Comparison of ENCODE assay signal across 18 mouse cellular contexts in the genomic region with DNA sequence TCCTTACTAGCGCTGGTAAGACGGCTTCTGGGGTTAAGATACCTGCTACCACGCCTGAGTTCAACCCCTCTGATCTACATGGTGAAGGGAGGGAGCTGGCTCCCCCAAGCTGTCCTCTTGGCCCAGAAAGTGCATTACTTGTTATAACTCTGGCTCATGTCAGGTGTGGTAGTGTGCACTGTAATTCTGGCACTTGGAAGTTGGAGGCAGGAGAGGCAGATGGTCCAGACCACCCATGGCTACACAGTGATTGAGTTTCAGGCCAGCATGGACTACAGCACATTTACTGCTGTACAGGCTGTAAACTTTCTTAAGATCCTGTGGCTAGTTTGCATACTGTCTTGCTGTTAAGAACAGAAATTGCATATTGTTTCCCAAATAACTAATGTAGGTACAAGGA.
DNase-seq lines count a peak whose midpoint lies in the region; ATAC-seq and TF ChIP-seq lines count a peak whose summit lies in the region.
"Had no signal": no experiment of that assay in that cellular context is flagged by ENCODE, and none has a peak within 500 bp of the region (broad histone marks: within the 10 kb centered on the region; RNA-seq: fewer than 3 reads in every experiment).

No protein-coding gene starts in this region.

- H3K4me1 ChIP-seq in hindbrain, postnatal 0 days (ENCODE audit: insufficient read depth, low read length), result no peaks in the 10 kb centered on the region
- no peaks in the 10 kb centered on the region for H3K4me1 ChIP-seq in midbrain, embryonic 11.5 days (ENCODE audit: control insufficient read depth, insufficient read depth, low read length)
- H3K4me1 ChIP-seq: embryonic facial prominence, embryonic 10.5 days; forebrain, embryonic 10.5 days; forebrain, embryonic 15.5 days; heart, embryonic 15.5 days; hindbrain, embryonic 13.5 days; intestine, embryonic 15.5 days had no signal

- H3K4me2 ChIP-seq in hindbrain, postnatal 0 days (ENCODE audit: low read depth, low read length), result no peak overlapping the region
- H3K4me2 ChIP-seq in midbrain, embryonic 11.5 days, result no peak overlapping the region
- H3K4me2 ChIP-seq: forebrain, embryonic 15.5 days; heart, embryonic 11.5 days; heart, embryonic 15.5 days; hindbrain, embryonic 13.5 days; intestine, embryonic 15.5 days had no signal

- H3K9ac ChIP-seq in hindbrain, postnatal 0 days (replicated peaks; ENCODE audit: low read length), result no peak overlapping the region
- H3K9ac ChIP-seq in midbrain, embryonic 11.5 days (ENCODE audit: low read length), result no peak overlapping the region
- H3K9ac ChIP-seq: forebrain, embryonic 15.5 days; heart, embryonic 15.5 days; hindbrain, embryonic 13.5 days; intestine, embryonic 15.5 days had no signal

- no peak for ATAC-seq in hindbrain, postnatal 0 days
- no peak for ATAC-seq in erythroid progenitor cell, adult 5-6 weeks (replicated peaks; ENCODE audit: low FRiP score, poor library complexity, severe bottlenecking)
- no peak for ATAC-seq in midbrain, embryonic 11.5 days (ENCODE audit: low FRiP score)
- ATAC-seq: forebrain, embryonic 15.5 days; intestine, embryonic 15.5 days had no signal

- H3K27ac ChIP-seq in hindbrain, postnatal 0 days, result no peak overlapping the region
- H3K27ac ChIP-seq in midbrain, embryonic 11.5 days (ENCODE audit: low read depth, low read length), result no peak overlapping the region
- H3K27ac ChIP-seq: embryonic facial prominence, embryonic 10.5 days; forebrain, embryonic 10.5 days; forebrain, embryonic 15.5 days; heart, adult 2 months; heart, embryonic 15.5 days; hindbrain, embryonic 13.5 days; intestine, embryonic 15.5 days had no signal

- TF ChIP-seq CTCF in hindbrain, postnatal 0 days (IDR thresholded peaks at IDR 0.05; ENCODE audit: low read depth), result no peak

- no peaks in the 10 kb centered on the region for H3K9me3 ChIP-seq in hindbrain, postnatal 0 days (ENCODE audit: low read length)
- no peaks in the 10 kb centered on the region for H3K9me3 ChIP-seq in midbrain, embryonic 11.5 days (ENCODE audit: control insufficient read depth, low read length)
- H3K9me3 ChIP-seq: embryonic facial prominence, embryonic 10.5 days; forebrain, embryonic 10.5 days; forebrain, embryonic 15.5 days; heart, embryonic 15.5 days; hindbrain, embryonic 13.5 days; intestine, embryonic 15.5 days had no signal

- H3K36me3 ChIP-seq in hindbrain, postnatal 0 days (ENCODE audit: insufficient read depth, low read length), result no peaks in the 10 kb centered on the region
- no peaks in the 10 kb centered on the region for H3K36me3 ChIP-seq in midbrain, embryonic 11.5 days (ENCODE audit: control insufficient read depth, insufficient read depth, low read length)
- H3K36me3 ChIP-seq: embryonic facial prominence, embryonic 10.5 days; forebrain, embryonic 10.5 days; forebrain, embryonic 15.5 days; heart, embryonic 15.5 days; hindbrain, embryonic 13.5 days; intestine, embryonic 15.5 days had no signal

- H3K4me3 ChIP-seq in hindbrain, postnatal 0 days (ENCODE audit: low read length), result no peak overlapping the region
- H3K4me3 ChIP-seq in midbrain, embryonic 11.5 days (ENCODE audit: low read depth, low read length), result no peak overlapping the region
- H3K4me3 ChIP-seq: embryonic facial prominence, embryonic 10.5 days; forebrain, embryonic 10.5 days; forebrain, embryonic 15.5 days; heart, adult 2 months; heart, embryonic 15.5 days; hindbrain, embryonic 13.5 days; intestine, embryonic 15.5 days had no signal

- intact Hi-C loops in left cerebral cortex, postnatal 4 days (cut with DNase I), result no loop called here
- intact Hi-C loops in left cerebral cortex, postnatal 10 days (cut with DNase I), result no loop called here

- 81% methylated on average over 3 of the region's 3 CpGs for WGBS in hindbrain, postnatal 0 days
- 77% methylated on average over 3 of the region's 3 CpGs for WGBS in midbrain, embryonic 11.5 days

- H3K27me3 ChIP-seq in hindbrain, postnatal 0 days (ENCODE audit: insufficient read depth, low read length), result no peaks in the 10 kb centered on the region
- H3K27me3 ChIP-seq in midbrain, embryonic 11.5 days (ENCODE audit: control insufficient read depth, insufficient read depth, low read length), result no peaks in the 10 kb centered on the region
- H3K27me3 ChIP-seq: forebrain, embryonic 15.5 days; heart, embryonic 15.5 days; hindbrain, embryonic 13.5 days; intestine, embryonic 15.5 days had no signal

- peak; percentile 14 for DNase-seq in left cerebral cortex, postnatal 4 days
- no peak for DNase-seq in left cerebral cortex, postnatal 10 days (ENCODE audit: extremely low spot score in 1 of 2, low spot score in 2 of 2)
- peak; percentile 5 for DNase-seq in cerebellum, adult 8-10 months
- DNase-seq in cerebellum, postnatal 14 days, result peak; percentile 57 to 73
- no peak for DNase-seq in hindbrain, postnatal 0 days (ENCODE audit: low spot score)
- DNase-seq in midbrain, embryonic 11.5 days (ENCODE audit: low spot score, missing footprints), result no peak
- DNase-seq: adrenal gland, postnatal 14 days; heart, adult 2 months; heart, postnatal 14 days; kidney, adult 18-20 months had no signal

Comparison
In these comparisons a context has a peak if more than half of its experiments do, and no peak if none do; other contexts are left out.
1. DNase-seq: peak in left cerebral cortex, postnatal 4 days (single experiment), cerebellum, adult 8-10 months (single experiment) and cerebellum, postnatal 14 days (2 of 2); none in left cerebral cortex, postnatal 10 days (0 of 2), hindbrain, postnatal 0 days (single experiment) and midbrain, embryonic 11.5 days (single experiment).